Mouse (Mus musculus) midbrain, embryonic 15.5 days (tissue): ENCODE data around the gene Pmpcb. TPM values are rescaled to one million over a fixed set of nuclear protein-coding genes. Genes with fewer than 3 reads are reported as not detected.
A peak's percentile ranks its signal among the peaks of the same experiment; 100 is the strongest.

Source experiments
- ATAC-seq: fragments of 200-750 bp; cut with Nextera tagmentation; replicated peaks from 2 replicates; pipeline ENCODE4 v1.8.0; 2017; ENCODE audit warnings: moderate TSS enrichment
- H3K27ac ChIP-seq: fragments of 300-500 bp; sonication (generic); 2 replicates; pipeline ENCODE4 v1.5.1; 2015; ENCODE audit warnings: mild to moderate bottlenecking, inconsistent platforms
- H3K27me3 ChIP-seq: fragments of 300-500 bp; sonication (generic); replicated peaks from 2 replicates; pipeline ENCODE4 v1.6.1; 2015; ENCODE audit warnings: inconsistent platforms
- H3K36me3 ChIP-seq: fragments of 300-500 bp; sonication (generic); replicated peaks from 2 replicates; pipeline ENCODE4 v1.6.1; 2015; ENCODE audit warnings: inconsistent platforms
- H3K4me1 ChIP-seq: fragments of 300-500 bp; sonication (generic); 2 replicates; pipeline ENCODE4 v1.6.1; 2015; ENCODE audit warnings: inconsistent platforms
- H3K4me2 ChIP-seq: fragments of 300-500 bp; sonication (generic); 2 replicates; pipeline ENCODE4 v1.6.1; 2015; ENCODE audit warnings: inconsistent platforms, mild to moderate bottlenecking, moderate library complexity
- H3K4me3 ChIP-seq: fragments of 300-500 bp; sonication (generic); 2 replicates; pipeline ENCODE4 v1.5.1; 2015; ENCODE audit warnings: mild to moderate bottlenecking, inconsistent platforms
- H3K9ac ChIP-seq: fragments of 300-500 bp; sonication (generic); 2 replicates; pipeline ENCODE4 v1.6.1; 2015; ENCODE audit warnings: mild to moderate bottlenecking, inconsistent platforms
- H3K9me3 ChIP-seq: fragments of 300-500 bp; sonication (generic); 2 replicates; pipeline ENCODE4 v1.6.1; 2016; ENCODE audit warnings: inconsistent platforms
- WGBS: fragments of 180-500 bp; shearing (Covaris S2); methylation state at CpG from one replicate; pipeline ENCODE4 v1.1.7; 2015; ENCODE audit warnings: mixed read lengths; 5-methylcytosine and 5-hydroxymethylcytosine counted together
- polyA plus RNA-seq: library from polyadenylated mRNA; unstranded; fragments of >200 nt; fragmentation: Nextera tagmentation; extraction: Ambion mirVana; gene quantifications from 2 replicates; pipeline ENCODE4 v1.2.1, GENCODE M21; 2015

The Pmpcb gene
- polyA plus RNA-seq, 1 experiment from 2014 or later, result 71.7 TPM

DNA sequence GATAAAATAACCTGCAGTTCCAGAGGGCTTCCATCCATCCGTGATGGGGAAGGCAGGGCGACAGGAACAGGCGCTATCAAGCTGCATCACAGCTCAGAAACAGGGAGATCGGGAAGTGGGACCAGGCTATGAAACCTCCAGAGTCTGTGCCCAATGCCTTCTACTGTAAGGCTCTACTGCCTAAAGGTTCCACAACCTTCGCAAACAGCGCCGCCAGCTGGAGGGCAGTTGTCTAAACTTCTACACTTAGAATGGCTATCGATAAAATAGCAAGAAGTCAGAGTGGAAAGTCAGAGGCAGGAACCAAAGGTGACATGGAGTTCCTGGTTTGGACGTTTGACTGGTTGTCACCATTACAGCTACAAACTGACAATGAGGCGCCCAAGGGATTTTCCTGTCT is 1.4 kb upstream of the Pmpcb start:
- whole genome bisulfite sequencing, result 32% methylated on average over 10 of the region's 10 CpGs
- Histone ChIP-seq H3K4me1 (peaks cover 26% of the 10 kb centered on the region), H3K27me3 (no peaks in the 10 kb centered on the region), H3K4me2 (no peak overlapping the region), H3K9ac (no peak overlapping the region), H3K4me3 (no peak overlapping the region), H3K27ac (no peak overlapping the region), H3K36me3 (peaks cover 5% of the 10 kb centered on the region; the same call in 1 of the 2 replicates), H3K9me3 (no peaks in the 10 kb centered on the region)
- no peak for ATAC-seq

DNA sequence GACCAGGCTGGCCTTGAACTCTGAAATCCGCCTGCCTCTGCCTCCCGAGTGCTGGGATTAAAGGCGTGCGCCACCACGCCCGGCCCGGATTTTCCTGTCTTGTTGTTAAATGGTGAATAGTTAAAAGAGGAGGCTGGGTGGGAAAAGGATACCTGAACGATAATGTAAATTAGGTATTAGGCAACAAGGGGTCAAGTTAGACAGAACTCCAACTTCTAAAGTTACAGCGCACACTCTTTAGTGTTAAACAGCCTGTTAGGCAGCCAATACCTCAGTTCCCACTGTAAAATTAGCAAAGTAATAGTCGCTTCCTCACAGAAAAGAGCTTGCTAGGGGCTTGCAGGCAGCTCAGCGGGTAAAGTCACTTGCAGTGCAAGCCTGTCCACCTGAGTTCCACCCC is 895 bp upstream of the Pmpcb start:
- Histone ChIP-seq H3K9me3 (no peaks in the 10 kb centered on the region), H3K4me2 (no peak overlapping the region), H3K4me3 (no peak overlapping the region), H3K4me1 (peaks cover 26% of the 10 kb centered on the region), H3K27ac (no peak overlapping the region), H3K9ac (no peak overlapping the region), H3K27me3 (no peaks in the 10 kb centered on the region), H3K36me3 (peaks cover 6% of the 10 kb centered on the region; the same call in 1 of the 2 replicates)
- no peak for ATAC-seq
- WGBS, result 88% methylated on average over 11 of the region's 11 CpGs

DNA sequence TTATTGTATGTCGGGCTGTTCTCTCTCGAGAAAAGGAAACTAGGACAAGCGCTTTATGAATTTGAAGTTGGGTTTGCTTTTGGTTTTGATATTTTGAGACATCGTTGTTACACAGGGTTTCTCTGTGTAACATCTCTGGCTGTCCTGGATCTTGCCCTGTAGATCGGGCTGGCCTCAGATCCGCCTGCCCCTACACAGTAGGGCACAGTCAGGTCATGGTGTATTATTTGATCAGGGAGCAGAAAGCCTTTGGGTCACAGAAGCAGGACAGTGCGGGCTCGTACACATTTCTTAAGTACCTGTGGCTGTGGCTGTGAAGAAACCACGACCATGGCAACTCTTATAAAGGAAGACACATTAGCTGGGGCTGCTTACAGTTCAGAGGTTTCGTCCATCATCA is 679 bp downstream of the Pmpcb start:
- 0 out of 2 replicates have a peak, but pooled peaks have one; percentile 38 for ATAC-seq
- 26% methylated on average over 10 of the region's 10 CpGs for WGBS
- Histone ChIP-seq H3K4me3 (peak overlapping the region; percentile 98), H3K27me3 (no peaks in the 10 kb centered on the region), H3K4me1 (peaks cover 21% of the 10 kb centered on the region), H3K4me2 (peak overlapping the region; percentile 76), H3K27ac (peak overlapping the region; percentile 90; the same call in 1 of the 2 replicates), H3K9ac (peak overlapping the region; percentile 94), H3K36me3 (peaks cover 20% of the 10 kb centered on the region), H3K9me3 (no peaks in the 10 kb centered on the region)

DNA sequence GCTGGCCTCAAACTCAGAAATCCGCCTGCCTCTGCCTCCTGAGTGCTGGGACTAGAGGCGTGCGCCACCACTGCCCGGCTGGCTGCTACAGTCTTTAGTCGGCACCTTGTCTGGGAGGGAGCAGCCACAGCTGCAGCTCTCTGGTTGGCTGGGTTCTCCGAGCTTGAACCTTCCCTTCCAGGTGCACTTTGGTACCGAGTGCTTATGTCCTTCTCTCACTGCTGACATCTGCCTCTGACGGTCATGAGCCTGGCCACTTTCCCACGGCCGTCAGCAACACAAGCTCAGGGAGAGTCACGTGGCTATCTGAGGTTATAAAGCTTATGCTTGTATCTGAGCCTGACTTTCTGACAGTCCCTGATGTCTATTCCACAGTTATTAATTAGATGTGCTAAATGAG is 2.2 kb downstream of the Pmpcb start:
- no peak overlapping the region for H3K27ac ChIP-seq
- H3K9me3 ChIP-seq, result no peaks in the 10 kb centered on the region
- H3K4me2 ChIP-seq, result no peak overlapping the region
- no peak overlapping the region for H3K4me3 ChIP-seq
- no peak for ATAC-seq
- H3K36me3 ChIP-seq, result peaks cover 35% of the 10 kb centered on the region
- WGBS, result 93% methylated on average over 11 of the region's 11 CpGs
- H3K27me3 ChIP-seq, result no peaks in the 10 kb centered on the region
- no peak overlapping the region for H3K9ac ChIP-seq
- H3K4me1 ChIP-seq, result peaks cover 12% of the 10 kb centered on the region

DNA sequence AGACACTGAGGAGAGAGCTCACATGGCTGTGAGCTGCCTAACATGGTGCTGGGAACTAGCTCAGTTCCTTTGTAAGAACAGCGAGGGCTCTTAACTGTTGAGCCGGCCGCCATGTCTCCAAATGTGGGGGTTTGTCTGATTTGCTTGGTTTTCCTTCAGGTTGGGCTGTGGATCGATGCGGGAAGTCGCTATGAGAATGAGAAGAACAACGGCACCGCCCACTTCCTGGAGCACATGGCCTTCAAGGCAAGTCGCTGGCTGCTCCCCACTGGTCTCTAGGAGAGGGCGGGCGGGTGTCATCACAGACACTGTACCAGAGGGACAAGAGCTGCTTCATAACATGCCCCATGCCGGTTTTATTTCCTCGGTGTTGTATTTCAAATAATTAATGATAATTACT is 2.9 kb downstream of the Pmpcb start:
- Histone ChIP-seq H3K36me3 (peaks cover 43% of the 10 kb centered on the region), H3K4me3 (no peak overlapping the region), H3K4me1 (peaks cover 12% of the 10 kb centered on the region), H3K27me3 (no peaks in the 10 kb centered on the region), H3K4me2 (no peak overlapping the region), H3K27ac (no peak overlapping the region), H3K9ac (no peak overlapping the region), H3K9me3 (no peaks in the 10 kb centered on the region)
- WGBS, result 92% methylated on average over 13 of the region's 13 CpGs
- no peak for ATAC-seq

DNA sequence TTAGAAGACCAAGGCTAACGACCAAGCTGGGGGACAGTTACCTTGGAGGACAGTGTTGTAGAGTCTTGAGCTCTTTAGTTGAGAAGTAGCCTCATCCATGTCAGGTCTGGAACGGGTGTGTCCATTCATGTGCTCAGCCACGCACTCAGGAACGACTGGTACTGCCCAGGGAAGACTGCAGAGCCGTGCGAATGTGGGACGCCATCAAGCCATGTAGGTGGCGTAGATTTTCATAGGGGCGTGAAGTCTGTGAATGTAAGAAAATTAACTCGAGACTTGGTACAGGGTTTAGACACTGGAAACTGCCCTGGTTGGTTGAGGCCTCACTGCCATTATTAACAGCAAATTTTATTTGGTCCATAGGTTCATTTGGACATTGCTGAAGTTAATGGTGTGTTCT is 6.7 kb downstream of the Pmpcb start:
- H3K9ac ChIP-seq, result no peak overlapping the region
- no peak overlapping the region for H3K4me2 ChIP-seq
- H3K9me3 ChIP-seq, result no peaks in the 10 kb centered on the region
- no peak for ATAC-seq
- 95% methylated on average over 10 of the region's 10 CpGs for WGBS
- no peak overlapping the region for H3K27ac ChIP-seq
- peaks cover 72% of the 10 kb centered on the region for H3K36me3 ChIP-seq
- no peaks in the 10 kb centered on the region for H3K27me3 ChIP-seq
- no peak overlapping the region for H3K4me3 ChIP-seq
- peaks cover under 1% of the 10 kb centered on the region for H3K4me1 ChIP-seq

DNA sequence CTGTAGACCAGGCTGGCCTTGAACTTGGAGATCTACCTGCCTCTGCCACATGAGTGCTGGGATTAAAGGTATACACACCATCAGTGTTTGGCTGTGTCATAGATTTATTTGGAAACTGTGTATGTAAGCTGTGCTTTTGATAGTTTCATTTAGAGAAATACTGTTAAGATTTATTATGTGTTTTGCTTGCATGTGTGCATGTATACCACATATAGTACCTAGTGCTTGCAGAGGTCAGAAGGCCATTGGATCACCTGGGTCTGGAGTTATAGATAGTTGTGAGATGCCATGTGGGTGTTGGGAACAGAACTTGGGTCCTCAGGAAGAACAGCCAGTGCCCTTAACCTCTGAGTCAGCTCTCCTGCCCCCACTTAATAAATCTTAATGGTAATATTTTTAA is 7.7 kb downstream of the Pmpcb start:
- Histone ChIP-seq H3K36me3 (peaks cover 80% of the 10 kb centered on the region), H3K9me3 (no peaks in the 10 kb centered on the region), H3K4me3 (no peak overlapping the region), H3K4me1 (no peaks in the 10 kb centered on the region), H3K27ac (no peak overlapping the region), H3K9ac (no peak overlapping the region), H3K4me2 (no peak overlapping the region), H3K27me3 (no peaks in the 10 kb centered on the region)
- no peak for ATAC-seq

DNA sequence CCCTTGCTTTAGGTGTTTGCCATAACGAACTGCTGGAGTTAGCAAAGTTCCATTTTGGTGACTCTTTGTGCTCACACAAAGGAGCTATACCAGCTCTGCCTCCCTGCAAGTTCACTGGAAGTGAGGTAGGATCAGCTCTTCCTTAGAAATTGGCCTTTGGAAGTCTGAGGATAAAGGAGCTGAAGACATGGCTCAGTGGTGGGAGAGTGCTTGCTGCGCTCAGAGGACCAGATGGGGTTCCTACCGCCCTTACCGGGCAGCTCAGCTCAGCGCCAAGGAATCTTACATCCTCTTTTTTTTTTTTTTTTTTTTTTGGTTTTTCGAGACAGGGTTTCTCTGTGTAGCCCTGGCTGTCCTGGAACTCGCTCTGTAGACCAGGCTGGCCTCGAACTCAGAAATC is 9.0 kb downstream of the Pmpcb start:
- ATAC-seq, result no peak
- H3K9ac ChIP-seq, result no peak overlapping the region
- H3K9me3 ChIP-seq, result no peaks in the 10 kb centered on the region
- no peaks in the 10 kb centered on the region for H3K4me1 ChIP-seq
- 93% methylated on average over 7 of the region's 8 CpGs for WGBS
- peaks cover 79% of the 10 kb centered on the region for H3K36me3 ChIP-seq
- no peaks in the 10 kb centered on the region for H3K27me3 ChIP-seq
- H3K4me2 ChIP-seq, result no peak overlapping the region
- no peak overlapping the region for H3K27ac ChIP-seq
- H3K4me3 ChIP-seq, result no peak overlapping the region

DNA sequence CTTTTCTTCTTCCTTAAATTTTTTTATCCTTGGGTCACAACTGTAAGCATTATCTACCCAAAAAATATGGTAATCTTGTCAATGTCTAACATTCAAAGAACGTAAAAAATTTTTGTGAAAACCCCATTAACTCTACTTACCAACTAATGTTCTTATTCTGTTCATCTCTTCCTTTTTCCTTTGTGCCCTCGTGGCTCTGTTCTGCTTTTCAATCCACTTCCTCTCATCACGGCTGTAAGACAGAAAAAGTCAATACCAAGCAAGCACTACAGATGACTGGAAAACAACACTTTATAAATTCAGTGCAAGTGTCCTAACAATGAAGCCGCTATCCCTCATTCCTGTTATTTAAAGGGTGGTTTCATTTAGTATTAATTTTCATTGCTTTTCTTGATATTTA is 31.6 kb downstream of the Pmpcb start:
- H3K27ac ChIP-seq, result no peak overlapping the region
- no peaks in the 10 kb centered on the region for H3K4me1 ChIP-seq
- peaks cover 55% of the 10 kb centered on the region for H3K36me3 ChIP-seq
- no peaks in the 10 kb centered on the region for H3K9me3 ChIP-seq
- ATAC-seq, result no peak
- 93% methylated on average over 4 of the region's 4 CpGs for WGBS
- no peak overlapping the region for H3K4me2 ChIP-seq
- H3K9ac ChIP-seq, result no peak overlapping the region
- no peaks in the 10 kb centered on the region for H3K27me3 ChIP-seq
- no peak overlapping the region for H3K4me3 ChIP-seq

DNA sequence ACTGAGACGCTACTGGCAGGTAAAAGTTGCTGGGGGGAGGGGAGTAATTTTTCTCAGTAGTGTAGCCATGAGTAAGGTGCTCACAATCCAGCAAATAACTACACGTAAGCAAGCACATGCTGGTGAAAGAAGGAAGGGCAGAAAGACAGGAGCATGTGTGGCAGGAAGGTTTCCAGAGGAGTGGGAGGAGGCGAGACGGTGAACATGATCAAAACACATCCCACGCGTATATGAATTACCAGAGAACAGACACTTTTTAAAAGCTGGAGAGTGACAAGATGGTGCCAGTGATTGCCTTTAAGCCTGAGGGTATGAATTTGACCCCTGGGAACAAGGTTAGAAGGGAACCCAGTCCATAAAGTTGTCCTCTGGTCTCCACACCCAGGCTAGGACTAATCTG is 32.9 kb downstream of the Pmpcb start:
- Histone ChIP-seq H3K36me3 (peaks cover 63% of the 10 kb centered on the region), H3K9ac (no peak overlapping the region), H3K4me3 (no peak overlapping the region), H3K4me1 (no peaks in the 10 kb centered on the region), H3K27me3 (no peaks in the 10 kb centered on the region), H3K9me3 (no peaks in the 10 kb centered on the region), H3K4me2 (no peak overlapping the region), H3K27ac (no peak overlapping the region)
- WGBS, result 95% methylated on average over 6 of the region's 6 CpGs
- no peak for ATAC-seq

DNA sequence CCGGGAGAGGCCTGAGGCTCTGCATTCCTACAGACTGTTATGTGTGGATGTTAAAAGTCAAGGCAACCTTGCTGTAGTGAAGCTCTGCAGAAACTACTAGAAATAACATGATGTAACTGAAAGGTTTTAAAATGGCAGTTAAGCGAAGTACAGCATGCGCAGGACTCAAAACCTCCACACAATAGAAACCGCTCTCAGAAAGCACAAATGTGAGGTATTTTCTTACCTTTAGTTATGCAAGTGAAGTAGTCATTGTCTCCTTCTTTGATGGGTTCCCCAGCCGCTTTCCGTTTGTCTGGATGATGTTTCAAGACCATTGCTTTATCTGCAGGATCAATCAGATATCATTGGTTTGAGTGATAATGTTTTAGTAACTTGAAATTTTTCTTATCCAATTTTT is 39.5 kb downstream of the Pmpcb start:
- no peak overlapping the region for H3K4me3 ChIP-seq
- H3K9me3 ChIP-seq, result no peaks in the 10 kb centered on the region
- no peak overlapping the region for H3K27ac ChIP-seq
- no peak overlapping the region for H3K9ac ChIP-seq
- ATAC-seq, result no peak
- H3K27me3 ChIP-seq, result no peaks in the 10 kb centered on the region
- 95% methylated on average over 6 of the region's 6 CpGs for WGBS
- H3K4me2 ChIP-seq, result no peak overlapping the region
- H3K36me3 ChIP-seq, result peaks cover 53% of the 10 kb centered on the region
- no peaks in the 10 kb centered on the region for H3K4me1 ChIP-seq

DNA sequence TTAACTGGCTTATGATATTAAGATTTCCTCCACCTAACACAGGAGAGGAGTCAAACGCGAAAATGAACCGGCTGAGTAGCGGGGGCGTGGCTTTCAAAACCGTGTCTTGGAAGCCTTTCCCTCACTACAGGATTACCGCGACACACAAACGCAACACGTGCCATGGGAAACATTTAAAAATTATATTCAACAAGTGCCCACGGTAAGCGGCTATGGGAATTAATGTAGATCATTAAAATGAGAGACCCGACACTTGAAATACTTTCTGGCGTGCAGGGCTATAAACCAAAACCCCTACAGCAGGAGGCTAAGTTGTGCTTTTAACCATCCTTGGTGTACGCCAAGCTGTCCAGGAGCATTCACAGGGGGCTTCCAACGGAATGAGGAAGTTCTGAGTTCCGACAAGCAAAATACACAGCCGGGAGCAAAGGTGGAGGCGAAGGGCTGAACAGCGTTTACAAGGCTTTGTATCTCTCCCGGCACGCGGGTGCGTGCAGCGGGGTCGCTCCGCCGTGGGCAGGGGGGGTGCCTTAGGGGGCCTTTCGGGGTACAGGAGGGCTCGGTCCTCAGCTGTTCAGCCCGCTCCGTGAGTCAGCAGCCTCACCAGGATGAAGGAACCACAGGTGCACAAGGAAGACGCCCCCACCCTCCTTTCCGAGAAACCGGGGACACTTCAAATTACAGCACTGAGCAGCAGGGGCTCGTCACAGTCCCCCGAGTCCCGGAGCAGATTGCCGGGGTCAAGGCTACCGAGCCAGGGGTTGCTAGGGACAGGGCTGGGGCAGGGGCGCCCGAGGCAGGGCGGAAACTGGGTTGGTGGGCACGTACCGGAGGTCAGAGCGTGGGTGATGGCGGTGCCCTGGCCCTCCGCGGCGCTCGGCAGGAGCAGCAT is 47.5 kb downstream of the Pmpcb start:
- ATAC-seq, result peak; percentile 88
- Histone ChIP-seq H3K9ac (peak overlapping the region; percentile 84), H3K36me3 (peaks cover 30% of the 10 kb centered on the region), H3K27me3 (no peaks in the 10 kb centered on the region), H3K9me3 (no peaks in the 10 kb centered on the region), H3K27ac (peak overlapping the region; percentile 84), H3K4me1 (peaks cover 30% of the 10 kb centered on the region), H3K4me2 (peak overlapping the region; percentile 93), H3K4me3 (peak overlapping the region; percentile 99)
- under 1% methylated on average over 51 of the region's 51 CpGs for WGBS

DNA sequence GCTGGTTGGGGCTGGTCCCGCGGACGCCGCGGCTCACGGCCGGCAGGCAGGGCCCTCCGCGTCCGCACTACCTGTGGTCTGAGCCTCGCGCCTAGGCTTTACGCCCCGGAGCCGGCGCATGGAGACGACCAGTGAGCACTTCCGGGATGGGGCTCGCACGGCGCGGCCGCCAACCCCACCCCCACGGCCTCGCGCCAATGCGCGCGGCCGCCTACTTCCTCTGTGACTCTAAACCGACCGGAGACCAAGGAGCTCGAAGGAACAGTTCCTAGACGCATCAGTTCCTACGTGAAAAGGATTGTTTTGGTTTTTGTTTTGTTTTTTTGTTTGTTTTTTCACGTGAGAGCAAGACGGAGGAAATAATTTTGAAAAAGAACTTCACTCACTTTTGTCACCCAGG is 48.1 kb downstream of the Pmpcb start, which contains the start of the genes Dnajc2 and Psmc2:
Dnajc2 (minus strand) TSS at position 199 of the 400 bp plus-strand sequence.
Psmc2 (plus strand) TSS at position 231 of the 400 bp plus-strand sequence.
- Histone ChIP-seq H3K4me1 (peaks cover 32% of the 10 kb centered on the region), H3K36me3 (peaks cover 26% of the 10 kb centered on the region), H3K27ac (peak within 1 kb of the TSS; percentile 84), H3K9me3 (no peaks in the 10 kb centered on the region), H3K4me3 (peak within 1 kb of the TSS; percentile 99), H3K9ac (peak within 1 kb of the TSS; percentile 84), H3K27me3 (no peaks in the 10 kb centered on the region), H3K4me2 (peak within 1 kb of the TSS; percentile 93)
- under 1% methylated on average over 37 of the region's 37 CpGs for WGBS
- ATAC-seq, result peak; percentile 98
